In genomic region chr16:35907432-35908201, GRCm38 (mm10) we compare ENCODE assay signal across 9 mouse cellular contexts. TPM values are rescaled to one million over a fixed set of nuclear protein-coding genes. Genes with fewer than 3 reads are reported as not detected.
DNase-seq lines count a peak whose midpoint lies in the region; ATAC-seq lines count a peak whose summit lies in the region.
"Had no signal": no experiment of that assay in that cellular context is flagged by ENCODE, and none has a peak within 500 bp of the region (broad histone marks: within the 10 kb centered on the region; RNA-seq: fewer than 3 reads in every experiment).

No protein-coding gene starts in this region.

- no peaks in the 10 kb centered on the region for H3K36me3 ChIP-seq in heart, embryonic 13.5 days

- DNase-seq in heart, adult 11 months = peak; percentile 96
- DNase-seq in heart, postnatal 25 days (ENCODE audit: low spot score) = no peak
- peak; percentile 23 to 27 for DNase-seq in adrenal gland, adult 18-20 months (ENCODE audit: low spot score in 2 of 2)
- DNase-seq in kidney, postnatal 25 days = peak; percentile 12 to 55
- no peak for DNase-seq in spleen, adult 12 weeks (ENCODE audit: low spot score)
- DNase-seq in T-cell, adult 2 months (ENCODE audit: low spot score) = no peak
- DNase-seq: forebrain, postnatal 0 days had no signal

- H3K4me3 ChIP-seq in heart, embryonic 13.5 days = no peak overlapping the region

- no peak overlapping the region for H3K4me2 ChIP-seq in heart, embryonic 13.5 days

- 50% methylated on average over 4 of the region's 4 CpGs for WGBS in heart, embryonic 13.5 days

- no peaks in the 10 kb centered on the region for H3K27me3 ChIP-seq in heart, embryonic 13.5 days (replicated peaks)

- ATAC-seq in heart, embryonic 13.5 days (ENCODE audit: extremely low read depth, insufficient number of reproducible peaks, low FRiP score, low TSS enrichment) = no peak
- no peak for ATAC-seq in activated CD4-positive, CD25-positive, alpha-beta regulatory T cell, adult 4 months
- ATAC-seq: forebrain, postnatal 0 days had no signal

- H3K4me1 ChIP-seq in heart, embryonic 13.5 days = peaks cover 13% of the 10 kb centered on the region; the same call in 1 of the 2 replicates

- H3K9ac ChIP-seq in heart, embryonic 13.5 days = no peak overlapping the region
- H3K9ac ChIP-seq: forebrain, postnatal 0 days had no signal

- H3K9me3 ChIP-seq in heart, embryonic 13.5 days = 0 out of 2 replicates have a peak, but pooled peaks cover 4% of the 10 kb centered on the region

- intact Hi-C loops in heart, postnatal 25 days (cut with DNase I) = no loop called here

- H3K27ac ChIP-seq in heart, embryonic 13.5 days (replicated peaks) = peak overlapping the region; percentile 29; the same call in 1 of the 2 replicates

RNA-seq across cellular contexts. Expression of gene Parp9, which starts 30.7 kb away (rescaled TPM):
- total RNA-seq in heart, postnatal 25 days (2021) = 10 to 100 TPM in 1 of 2 experiments, 1 to 10 TPM in 1; 9.9 to 11.5 TPM
- 10 to 100 TPM; 11.8 to 13.9 TPM for total RNA-seq in adrenal gland, adult 18-20 months (2021)
- polyA plus RNA-seq in heart, embryonic 13.5 days (2015; fragmentation: Nextera tagmentation; extraction: Ambion mirVana) = 6.7 and 6.9 TPM in 2 replicates
- polyA plus RNA-seq in activated CD4-positive, CD25-positive, alpha-beta regulatory T cell, adult 4 months (2017; shearing (Covaris generic)) = 10 to 100 TPM; 83.1 to 86.9 TPM

RNA-seq across cellular contexts. Expression of gene Dtx3l, which starts 31.3 kb away (rescaled TPM):
- 10 to 100 TPM in 1 of 2 experiments, 1 to 10 TPM in 1; 9.4 to 10.0 TPM for total RNA-seq in heart, postnatal 25 days (2021)
- 1 to 10 TPM; 6.8 to 9.8 TPM for total RNA-seq in adrenal gland, adult 18-20 months (2021)
- 4.5 and 4.6 TPM in 2 replicates for polyA plus RNA-seq in heart, embryonic 13.5 days (2015; fragmentation: Nextera tagmentation; extraction: Ambion mirVana)
- polyA plus RNA-seq in activated CD4-positive, CD25-positive, alpha-beta regulatory T cell, adult 4 months (2017; shearing (Covaris generic)) = 10 to 100 TPM; 61.6 to 62.8 TPM

RNA-seq across cellular contexts. Expression of gene Parp14, which starts 36.3 kb away (rescaled TPM):
- 10 to 100 TPM; 11.6 to 11.8 TPM for total RNA-seq in heart, postnatal 25 days (2021)
- total RNA-seq in adrenal gland, adult 18-20 months (2021) = 10 to 100 TPM; 10.7 to 12.7 TPM
- 0.75 and 0.80 TPM in 2 replicates for polyA plus RNA-seq in heart, embryonic 13.5 days (2015; fragmentation: Nextera tagmentation; extraction: Ambion mirVana)
- 10 to 100 TPM; 38.7 to 42.6 TPM for polyA plus RNA-seq in activated CD4-positive, CD25-positive, alpha-beta regulatory T cell, adult 4 months (2017; shearing (Covaris generic))

Comparison
In these comparisons a context has a peak if more than half of its experiments do, and no peak if none do; other contexts are left out.
1. DNase-seq: peak in heart, adult 11 months (single experiment), adrenal gland, adult 18-20 months (2 of 2) and kidney, postnatal 25 days (2 of 2); none in heart, postnatal 25 days (single experiment), spleen, adult 12 weeks (single experiment) and T-cell, adult 2 months (single experiment).